Mouse (Mus musculus): ENCODE measurements around the gene Ssbp3.

DNA sequence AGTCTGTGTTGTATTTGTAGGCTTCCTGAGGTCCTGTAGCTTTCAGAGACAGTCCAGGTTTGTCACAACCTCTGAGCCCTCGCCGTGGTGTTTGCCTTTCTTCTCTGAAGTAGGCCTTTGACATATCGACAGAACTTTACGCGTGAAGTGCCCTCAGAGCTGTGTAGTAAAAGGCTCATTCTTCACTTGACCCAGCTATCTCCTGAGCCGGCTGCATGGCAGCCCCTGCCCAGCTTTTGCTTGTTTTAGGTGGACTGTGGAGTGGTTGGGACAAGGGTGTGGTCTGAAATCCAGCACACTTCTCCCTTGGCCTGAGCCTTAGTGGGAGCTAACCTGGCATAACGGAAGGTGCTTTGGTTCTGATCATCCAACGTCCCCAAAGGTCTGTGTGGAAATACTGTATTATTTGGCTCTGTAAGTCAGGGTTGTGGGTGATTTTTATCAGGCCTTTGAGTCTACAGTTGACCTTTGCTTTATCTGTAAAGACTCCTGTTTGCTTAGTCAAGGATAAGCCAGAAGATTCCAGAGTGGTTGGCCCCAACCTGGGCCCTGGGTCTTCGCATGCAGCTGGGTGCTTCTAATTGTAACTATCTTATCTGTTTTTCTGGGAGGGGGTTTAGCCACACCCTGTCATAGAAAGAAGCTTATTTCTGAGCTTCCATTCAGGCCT is 23.4 kb downstream of the Ssbp3 start:
- TF ChIP-seq POLR2A (IDR thresholded peaks at IDR 0.05; ENCODE audit: control insufficient read depth, extremely low read depth, insufficient read depth, low read length, poor library complexity) (no peak), CTCF (IDR thresholded peaks at IDR 0.05; ENCODE audit: borderline replicate concordance, control insufficient read depth, extremely low read depth, insufficient read depth, low read length, poor library complexity) (no peak)
